Mouse (Mus musculus) midbrain, embryonic 15.5 days (tissue): ENCODE measurements around the gene Cdk9. TPM values are rescaled to one million over a fixed set of nuclear protein-coding genes. Genes with fewer than 3 reads are reported as not detected.
A peak's percentile ranks its signal among the peaks of the same experiment; 100 is the strongest.

Experiments
- ATAC-seq: fragments of 200-750 bp; cut with Nextera tagmentation; replicated peaks from 2 replicates; pipeline ENCODE4 v1.8.0; 2017; ENCODE audit warnings: moderate TSS enrichment
- H3K27ac ChIP-seq: fragments of 300-500 bp; sonication (generic); 2 replicates; pipeline ENCODE4 v1.5.1; 2015; ENCODE audit warnings: mild to moderate bottlenecking, inconsistent platforms
- H3K27me3 ChIP-seq: fragments of 300-500 bp; sonication (generic); replicated peaks from 2 replicates; pipeline ENCODE4 v1.6.1; 2015; ENCODE audit warnings: inconsistent platforms
- H3K36me3 ChIP-seq: fragments of 300-500 bp; sonication (generic); replicated peaks from 2 replicates; pipeline ENCODE4 v1.6.1; 2015; ENCODE audit warnings: inconsistent platforms
- H3K4me1 ChIP-seq: fragments of 300-500 bp; sonication (generic); 2 replicates; pipeline ENCODE4 v1.6.1; 2015; ENCODE audit warnings: inconsistent platforms
- H3K4me2 ChIP-seq: fragments of 300-500 bp; sonication (generic); 2 replicates; pipeline ENCODE4 v1.6.1; 2015; ENCODE audit warnings: inconsistent platforms, mild to moderate bottlenecking, moderate library complexity
- H3K4me3 ChIP-seq: fragments of 300-500 bp; sonication (generic); 2 replicates; pipeline ENCODE4 v1.5.1; 2015; ENCODE audit warnings: mild to moderate bottlenecking, inconsistent platforms
- H3K9ac ChIP-seq: fragments of 300-500 bp; sonication (generic); 2 replicates; pipeline ENCODE4 v1.6.1; 2015; ENCODE audit warnings: mild to moderate bottlenecking, inconsistent platforms
- H3K9me3 ChIP-seq: fragments of 300-500 bp; sonication (generic); 2 replicates; pipeline ENCODE4 v1.6.1; 2016; ENCODE audit warnings: inconsistent platforms
- WGBS: fragments of 180-500 bp; shearing (Covaris S2); methylation state at CpG from one replicate; pipeline ENCODE4 v1.1.7; 2015; ENCODE audit warnings: mixed read lengths; 5-methylcytosine and 5-hydroxymethylcytosine counted together
- polyA plus RNA-seq: library from polyadenylated mRNA; unstranded; fragments of >200 nt; fragmentation: Nextera tagmentation; extraction: Ambion mirVana; gene quantifications from 2 replicates; pipeline ENCODE4 v1.2.1, GENCODE M21; 2015

Cdk9 gene
- polyA plus RNA-seq, 1 experiment from 2014 or later = 73.5 TPM

DNA sequence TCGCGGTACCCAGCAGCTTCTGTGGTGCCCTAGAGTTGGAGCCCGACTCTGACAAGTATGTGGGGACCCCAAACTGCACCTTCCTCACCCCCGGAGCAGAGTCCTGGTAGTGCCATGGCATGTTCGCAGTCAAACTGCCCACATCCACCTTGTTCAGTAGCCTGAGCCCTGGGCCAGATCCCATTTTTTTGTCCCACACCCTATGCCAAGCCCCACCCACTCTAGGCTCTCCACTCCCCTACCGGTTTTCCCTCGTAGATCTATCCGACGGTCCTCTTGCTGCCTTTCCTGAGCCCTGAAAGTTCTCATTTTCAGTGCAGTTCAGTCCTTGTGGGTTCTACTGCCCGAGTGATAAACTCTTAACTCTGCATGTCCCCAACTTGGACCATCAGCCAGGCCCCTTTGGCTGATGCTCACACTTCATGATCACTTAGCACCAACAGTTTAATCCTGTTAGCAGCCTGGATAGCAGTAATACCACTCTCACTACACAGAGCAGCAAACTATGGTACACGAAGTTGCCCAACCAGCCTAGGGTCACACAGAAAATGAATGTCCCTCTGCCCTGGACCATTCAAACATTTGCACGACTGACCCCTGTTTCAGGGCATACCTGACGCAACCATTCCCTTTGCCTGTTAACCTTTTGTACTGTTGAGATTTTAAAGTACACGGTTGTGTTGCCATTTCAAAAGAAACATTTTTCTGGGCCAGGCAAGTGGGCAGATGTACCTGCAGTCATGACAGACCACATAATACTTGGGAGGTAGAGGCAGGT is 11.7 kb downstream of the Cdk9 start:
- Histone ChIP-seq H3K27me3 (no peaks in the 10 kb centered on the region), H3K9ac (no peak overlapping the region), H3K36me3 (peaks cover 19% of the 10 kb centered on the region), H3K9me3 (no peaks in the 10 kb centered on the region), H3K4me3 (no peak overlapping the region), H3K4me1 (no peaks in the 10 kb centered on the region), H3K27ac (no peak overlapping the region), H3K4me2 (no peak overlapping the region)
- WGBS = 91% methylated on average over 14 of the region's 14 CpGs
- no peak for ATAC-seq

GRCm38 (mm10) chr2:32699680-32700079 is 13.2 kb downstream of the Cdk9 start:
- Histone ChIP-seq H3K4me3 (no peak overlapping the region), H3K27me3 (no peaks in the 10 kb centered on the region), H3K9me3 (no peaks in the 10 kb centered on the region), H3K4me1 (no peaks in the 10 kb centered on the region), H3K4me2 (no peak overlapping the region), H3K9ac (no peak overlapping the region), H3K27ac (no peak overlapping the region), H3K36me3 (peaks cover 8% of the 10 kb centered on the region)
- ATAC-seq = no peak
- WGBS = 84% methylated on average over 6 of the region's 6 CpGs

DNA sequence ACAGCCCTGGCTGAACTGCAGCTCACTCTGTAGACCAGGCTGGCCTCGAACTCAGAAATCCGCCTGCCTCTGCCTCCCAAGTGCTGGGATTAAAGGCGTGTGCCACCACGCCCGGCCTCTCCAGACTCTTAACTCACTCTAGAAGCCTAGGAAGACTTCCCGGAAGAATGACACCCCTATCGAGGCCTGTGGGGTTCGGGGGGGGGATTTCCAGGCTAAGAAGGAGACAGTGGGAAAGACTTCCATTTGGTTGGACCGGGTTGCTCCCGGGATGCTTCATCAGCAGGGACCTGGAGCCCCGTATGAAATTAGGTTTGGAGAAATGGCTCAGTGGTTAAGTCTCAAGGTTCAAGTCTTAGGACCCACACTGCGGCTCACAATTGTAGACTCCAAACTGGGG is 18.2 kb downstream of the Cdk9 start:
- no peaks in the 10 kb centered on the region for H3K36me3 ChIP-seq
- H3K27ac ChIP-seq = peak overlapping the region; percentile 74
- no peak overlapping the region; the same call in 1 of the 2 replicates for H3K9ac ChIP-seq
- peak overlapping the region; percentile 86 for H3K4me3 ChIP-seq
- H3K27me3 ChIP-seq = no peaks in the 10 kb centered on the region
- no peak for ATAC-seq
- WGBS = 92% methylated on average over 12 of the region's 12 CpGs
- H3K4me2 ChIP-seq = peak overlapping the region; percentile 85
- H3K4me1 ChIP-seq = peaks cover 16% of the 10 kb centered on the region
- H3K9me3 ChIP-seq = no peaks in the 10 kb centered on the region

DNA sequence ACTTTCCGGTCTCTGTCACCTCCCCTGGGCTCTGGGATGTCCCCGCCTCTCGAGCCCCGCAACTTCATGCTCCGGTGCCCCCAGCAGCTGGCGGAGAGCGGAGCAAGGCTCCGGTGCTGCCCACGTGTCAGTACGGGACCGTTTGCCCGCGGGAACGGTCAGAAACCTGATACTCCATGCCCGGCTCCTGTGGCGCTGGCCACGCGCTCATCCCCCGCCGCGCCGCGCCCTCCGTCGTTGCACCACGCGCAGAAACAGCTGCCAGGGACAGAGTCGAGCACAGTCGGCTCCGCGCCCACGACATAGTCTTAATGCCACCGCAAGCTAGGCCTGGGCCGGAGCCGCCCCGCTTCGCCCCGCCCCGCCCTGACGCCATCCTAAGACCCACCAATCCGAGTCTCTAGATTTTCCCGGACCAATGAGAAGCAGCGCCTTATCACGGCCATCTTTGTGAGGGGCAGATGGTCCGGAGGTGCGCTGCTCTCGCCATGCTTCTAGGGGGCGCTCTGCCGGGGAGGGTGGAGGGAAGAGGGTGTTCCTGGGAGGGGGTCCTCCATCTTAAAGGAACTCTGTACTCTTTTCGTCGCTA is 19.0 kb downstream of the Cdk9 start:
- Histone ChIP-seq H3K4me3 (peak overlapping the region; percentile 86), H3K36me3 (no peaks in the 10 kb centered on the region), H3K9me3 (no peaks in the 10 kb centered on the region), H3K9ac (peak overlapping the region; percentile 92), H3K4me1 (peaks cover 16% of the 10 kb centered on the region), H3K4me2 (peak overlapping the region; percentile 85), H3K27ac (peak overlapping the region; percentile 84), H3K27me3 (no peaks in the 10 kb centered on the region)
- ATAC-seq = peak; percentile 99
- under 1% methylated on average over 51 of the region's 51 CpGs for WGBS

DNA sequence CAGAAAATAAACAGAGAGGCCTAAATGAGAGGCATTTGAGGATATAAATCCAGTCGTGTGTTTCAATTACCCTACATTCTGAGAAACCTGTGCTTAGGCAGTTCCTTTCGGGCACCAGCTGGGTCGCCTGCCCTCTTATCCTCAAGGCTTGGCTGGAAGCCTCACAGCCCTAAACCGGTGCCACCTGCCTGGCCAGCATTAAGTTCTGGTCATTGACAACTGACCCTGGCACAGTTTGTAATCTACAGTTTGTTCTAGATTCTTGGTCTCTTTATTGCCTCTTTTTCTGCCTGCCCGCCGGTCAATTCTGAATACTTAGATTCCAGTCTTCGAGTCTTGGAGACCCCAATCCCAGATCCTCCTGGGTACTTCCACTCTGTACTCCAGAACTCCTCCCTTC is 19.6 kb downstream of the Cdk9 start:
- WGBS = 20% methylated on average over 7 of the region's 7 CpGs
- peak overlapping the region; percentile 92 for H3K9ac ChIP-seq
- peak overlapping the region; percentile 86 for H3K4me3 ChIP-seq
- no peaks in the 10 kb centered on the region for H3K27me3 ChIP-seq
- H3K9me3 ChIP-seq = no peaks in the 10 kb centered on the region
- H3K4me2 ChIP-seq = peak overlapping the region; percentile 85
- no peak; the same call in 1 of the 2 replicates for ATAC-seq
- H3K4me1 ChIP-seq = peaks cover 16% of the 10 kb centered on the region
- H3K27ac ChIP-seq = peak overlapping the region; percentile 84; the same call in 1 of the 2 replicates
- H3K36me3 ChIP-seq = no peaks in the 10 kb centered on the region

GRCm38 (mm10) chr2:32692496-32692895 is 20.4 kb downstream of the Cdk9 start:
- no peak for ATAC-seq
- H3K4me1 ChIP-seq = peaks cover 16% of the 10 kb centered on the region
- WGBS = 94% methylated on average over 14 of the region's 14 CpGs
- H3K9ac ChIP-seq = no peak overlapping the region
- no peaks in the 10 kb centered on the region for H3K9me3 ChIP-seq
- H3K27ac ChIP-seq = no peak overlapping the region
- peak overlapping the region; percentile 85; the same call in 1 of the 2 replicates for H3K4me2 ChIP-seq
- H3K27me3 ChIP-seq = no peaks in the 10 kb centered on the region
- H3K4me3 ChIP-seq = no peak overlapping the region
- 0 out of 2 replicates have a peak, but pooled peaks cover under 1% of the 10 kb centered on the region for H3K36me3 ChIP-seq

DNA sequence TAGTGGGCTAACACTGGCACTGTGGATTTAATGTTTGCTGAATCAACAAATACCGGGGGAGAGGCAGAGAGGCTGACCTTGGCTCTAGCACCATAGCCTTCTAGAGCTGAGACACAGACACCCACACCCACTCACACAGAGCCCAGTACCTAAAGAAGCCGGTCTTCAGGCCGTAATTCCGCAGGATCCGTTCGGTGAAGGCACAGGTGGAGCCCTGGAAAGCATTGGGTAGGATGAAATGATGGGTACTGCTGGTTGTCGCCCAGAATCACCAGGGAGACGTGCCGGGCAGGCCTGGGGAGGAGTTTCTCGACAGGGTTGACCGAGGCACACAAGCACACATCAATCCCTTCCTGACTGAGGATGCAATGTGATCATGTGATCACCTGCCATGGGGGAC is 21.8 kb downstream of the Cdk9 start:
- Histone ChIP-seq H3K4me3 (no peak overlapping the region), H3K27me3 (no peaks in the 10 kb centered on the region), H3K4me1 (peaks cover 16% of the 10 kb centered on the region), H3K27ac (no peak overlapping the region), H3K36me3 (peaks cover 14% of the 10 kb centered on the region; the same call in 1 of the 2 replicates), H3K9ac (no peak overlapping the region), H3K9me3 (no peaks in the 10 kb centered on the region), H3K4me2 (no peak overlapping the region)
- 89% methylated on average over 11 of the region's 11 CpGs for WGBS
- ATAC-seq = no peak

DNA sequence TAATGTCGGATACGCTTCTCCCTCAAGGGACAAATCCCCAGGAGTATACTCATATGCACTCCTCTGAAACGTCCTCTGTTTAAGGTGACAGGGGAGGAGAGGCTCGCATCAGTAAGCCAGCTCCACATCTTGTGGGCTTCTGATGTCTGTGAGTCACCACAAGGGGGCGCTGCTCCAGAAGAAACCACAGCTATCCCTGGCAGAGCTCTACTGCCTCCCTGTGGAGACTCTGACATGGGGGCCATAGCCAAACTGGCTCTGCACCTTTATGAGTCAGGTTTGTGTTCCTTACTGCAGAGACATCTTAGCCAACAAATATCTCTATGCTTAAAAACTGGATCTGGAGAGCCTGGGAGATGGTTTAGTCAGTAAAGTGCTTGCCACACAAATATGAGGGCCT is 23.5 kb downstream of the Cdk9 start:
- Histone ChIP-seq H3K4me3 (no peak overlapping the region), H3K36me3 (peaks cover 20% of the 10 kb centered on the region; the same call in 1 of the 2 replicates), H3K9ac (no peak overlapping the region), H3K4me1 (peaks cover 14% of the 10 kb centered on the region), H3K27ac (no peak overlapping the region), H3K27me3 (no peaks in the 10 kb centered on the region), H3K9me3 (no peaks in the 10 kb centered on the region), H3K4me2 (no peak overlapping the region)
- ATAC-seq = no peak
- WGBS = 15% methylated on average over 5 of the region's 5 CpGs

GRCm38 (mm10) chr2:32687562-32687961 is 25.3 kb downstream of the Cdk9 start:
- H3K36me3 ChIP-seq = peaks cover 29% of the 10 kb centered on the region; the same call in 1 of the 2 replicates
- no peak overlapping the region for H3K27ac ChIP-seq
- no peak overlapping the region for H3K9ac ChIP-seq
- no peak overlapping the region for H3K4me2 ChIP-seq
- 89% methylated on average over 8 of the region's 8 CpGs for WGBS
- peaks cover 1% of the 10 kb centered on the region for H3K4me1 ChIP-seq
- no peaks in the 10 kb centered on the region for H3K27me3 ChIP-seq
- no peaks in the 10 kb centered on the region for H3K9me3 ChIP-seq
- H3K4me3 ChIP-seq = no peak overlapping the region
- no peak for ATAC-seq

DNA sequence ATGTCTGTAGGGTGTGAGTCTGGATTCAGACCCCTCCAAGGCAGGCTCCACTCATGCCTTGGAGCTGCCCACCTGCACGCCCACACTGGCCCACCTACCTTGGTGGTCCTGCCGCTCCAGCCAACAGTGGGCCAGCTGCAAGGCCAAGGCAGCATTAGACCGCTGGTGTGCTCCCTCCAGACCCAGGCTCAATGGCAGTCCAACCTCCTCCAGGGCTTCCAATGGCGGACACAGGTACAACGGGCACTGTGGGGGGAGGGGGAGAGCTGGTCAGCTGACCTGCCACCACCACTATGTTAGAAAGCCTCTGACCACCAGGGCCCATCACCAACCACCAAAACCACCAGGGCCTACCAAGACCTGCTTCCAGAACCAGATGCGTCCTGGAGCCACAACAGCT is 26.2 kb downstream of the Cdk9 start:
- Histone ChIP-seq H3K27me3 (no peaks in the 10 kb centered on the region), H3K9me3 (no peaks in the 10 kb centered on the region), H3K4me1 (no peaks in the 10 kb centered on the region), H3K4me2 (no peak overlapping the region), H3K9ac (no peak overlapping the region), H3K36me3 (peaks cover 29% of the 10 kb centered on the region; the same call in 1 of the 2 replicates), H3K27ac (no peak overlapping the region), H3K4me3 (no peak overlapping the region)
- no peak for ATAC-seq
- WGBS = 95% methylated on average over 6 of the region's 6 CpGs

DNA sequence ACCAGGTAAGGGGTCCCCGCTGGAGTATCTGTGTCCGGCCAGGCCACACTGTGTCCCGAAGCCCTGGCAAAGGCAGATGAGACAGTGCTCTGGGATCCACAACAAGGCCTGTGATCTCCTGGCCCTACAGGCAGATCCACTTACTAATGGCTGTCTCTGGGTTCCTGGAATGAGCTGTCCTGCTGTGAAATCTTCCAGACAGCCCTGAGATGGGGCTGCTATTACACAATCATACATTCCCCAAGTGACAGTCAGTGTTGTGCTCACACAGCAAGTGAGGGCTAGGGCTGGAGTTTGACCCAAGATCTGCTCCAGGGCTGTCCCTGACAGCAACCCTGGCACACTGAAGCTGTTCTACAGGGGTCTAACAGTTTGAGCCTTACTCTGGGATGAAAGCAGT is 27.1 kb downstream of the Cdk9 start:
- Histone ChIP-seq H3K27me3 (no peaks in the 10 kb centered on the region), H3K4me1 (no peaks in the 10 kb centered on the region), H3K9ac (no peak overlapping the region), H3K27ac (no peak overlapping the region), H3K36me3 (peaks cover 29% of the 10 kb centered on the region; the same call in 1 of the 2 replicates), H3K9me3 (no peaks in the 10 kb centered on the region), H3K4me3 (no peak overlapping the region), H3K4me2 (no peak overlapping the region)
- ATAC-seq = no peak
- WGBS = 100% methylated on average over 3 of the region's 3 CpGs

- Histone ChIP-seq H3K27ac (no peak overlapping the region), H3K36me3 (peaks cover 29% of the 10 kb centered on the region; the same call in 1 of the 2 replicates), H3K27me3 (no peaks in the 10 kb centered on the region), H3K4me2 (no peak overlapping the region), H3K4me1 (no peaks in the 10 kb centered on the region), H3K9ac (no peak overlapping the region), H3K4me3 (no peak overlapping the region), H3K9me3 (no peaks in the 10 kb centered on the region)
- 93% methylated on average over 15 of the region's 15 CpGs for WGBS
- no peak for ATAC-seq
Observed at GRCm38 (mm10) chr2:32684681-32685428, 28.0 kb downstream of the Cdk9 start.
